Mouse (Mus musculus): Measurements from ENCODE around the gene Tspan32. TPM values are rescaled to one million over a fixed set of nuclear protein-coding genes. Genes with fewer than 3 reads are reported as not detected.

Gene Tspan32
- 100 to 1,000 TPM; 427 to 525 TPM for polyA plus RNA-seq (2017; shearing (Covaris generic))

DNA sequence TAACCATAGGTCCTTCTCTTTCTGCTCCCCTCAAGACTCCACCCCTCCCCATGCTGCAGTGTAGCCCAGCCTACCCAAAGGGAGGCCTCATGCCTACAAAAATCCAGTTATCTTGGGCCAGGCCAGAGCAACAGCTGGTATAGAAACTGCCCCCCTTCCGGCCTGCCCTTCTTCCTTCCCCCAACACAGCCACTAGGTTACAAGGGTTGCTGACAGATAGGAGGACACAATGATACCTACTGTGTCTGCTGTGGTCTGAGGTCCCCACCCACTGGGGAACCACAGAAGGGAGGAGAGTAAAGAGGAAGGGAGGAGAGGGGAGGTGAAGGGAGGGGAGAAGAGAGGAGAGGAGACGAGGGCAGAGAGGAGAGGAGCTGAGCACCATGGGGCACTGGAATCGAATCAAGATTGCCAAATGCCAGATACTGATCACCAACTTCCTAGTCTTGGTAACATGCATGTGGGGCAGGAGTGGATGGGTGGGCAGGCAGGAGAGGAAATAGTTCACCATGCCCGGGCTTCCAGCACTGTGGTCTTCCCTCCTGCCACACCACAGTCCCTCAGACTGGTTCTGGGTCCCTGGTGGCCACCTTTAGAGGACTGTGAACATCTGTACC is at the start of gene Tspan32:
Gene Tspan32 (plus strand): TSS at position 320 of the 617 bp plus-strand sequence.

DNA sequence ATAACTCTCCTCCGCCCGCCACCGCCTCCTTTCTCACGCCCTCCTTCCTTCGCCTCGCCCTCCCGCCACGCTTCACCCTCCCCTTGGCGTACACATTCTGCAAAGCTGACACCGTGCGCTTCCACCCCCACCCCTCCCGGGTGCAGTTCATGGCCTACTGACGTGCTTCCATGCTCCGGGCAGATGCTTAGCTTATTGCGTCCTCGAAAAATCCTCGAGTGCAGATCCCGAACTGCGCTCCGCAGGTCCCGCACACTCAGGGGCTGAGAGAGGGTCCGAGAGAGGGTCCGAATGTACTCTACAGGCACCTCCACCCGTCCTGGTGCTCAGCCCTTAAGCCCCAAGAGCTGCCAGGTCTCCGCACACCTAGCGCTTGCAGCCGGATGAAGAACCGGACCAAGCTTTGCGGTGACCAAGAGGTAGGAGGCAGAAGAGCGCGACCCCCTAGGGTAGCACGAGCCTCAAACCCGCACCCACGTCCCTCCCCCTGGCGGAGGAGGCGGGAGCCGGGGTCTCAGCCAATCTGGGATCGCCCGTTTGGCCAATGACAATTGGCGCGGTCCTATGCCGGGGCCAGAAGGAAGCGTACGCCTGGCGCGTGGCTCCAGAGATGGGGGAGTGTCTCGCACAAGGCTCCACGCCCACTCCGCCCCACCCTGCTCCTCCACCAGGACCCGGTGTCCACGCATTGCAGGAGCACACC is 35.9 kb upstream of the Tspan32 start, which contains the start of gene Ascl2:
Gene Ascl2 (minus strand): TSS at position 456 of the 703 bp plus-strand sequence.

DNA sequence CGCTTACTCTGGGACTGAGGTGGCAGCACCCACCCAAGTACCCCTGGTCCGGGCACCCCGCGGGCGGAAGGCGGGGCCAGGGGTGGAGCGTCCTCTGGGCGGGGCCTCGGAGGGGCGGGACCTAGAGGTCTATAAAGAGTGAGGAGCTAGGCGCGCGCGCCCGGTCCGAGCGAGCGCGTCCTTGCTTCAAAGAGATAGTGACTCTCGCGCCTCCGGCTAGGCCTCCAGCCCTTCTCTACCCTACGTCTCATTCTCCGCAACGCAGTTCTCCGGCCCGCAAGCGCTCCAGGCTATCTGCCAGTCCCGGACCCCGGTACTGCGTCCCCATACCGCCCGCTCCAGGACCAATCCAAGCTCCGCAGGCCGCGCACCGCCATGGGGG is 47.8 kb downstream of the Tspan32 start, which contains the start of gene Cd81:
Gene Cd81 (plus strand): TSS at position 114 of the 382 bp plus-strand sequence.

DNA sequence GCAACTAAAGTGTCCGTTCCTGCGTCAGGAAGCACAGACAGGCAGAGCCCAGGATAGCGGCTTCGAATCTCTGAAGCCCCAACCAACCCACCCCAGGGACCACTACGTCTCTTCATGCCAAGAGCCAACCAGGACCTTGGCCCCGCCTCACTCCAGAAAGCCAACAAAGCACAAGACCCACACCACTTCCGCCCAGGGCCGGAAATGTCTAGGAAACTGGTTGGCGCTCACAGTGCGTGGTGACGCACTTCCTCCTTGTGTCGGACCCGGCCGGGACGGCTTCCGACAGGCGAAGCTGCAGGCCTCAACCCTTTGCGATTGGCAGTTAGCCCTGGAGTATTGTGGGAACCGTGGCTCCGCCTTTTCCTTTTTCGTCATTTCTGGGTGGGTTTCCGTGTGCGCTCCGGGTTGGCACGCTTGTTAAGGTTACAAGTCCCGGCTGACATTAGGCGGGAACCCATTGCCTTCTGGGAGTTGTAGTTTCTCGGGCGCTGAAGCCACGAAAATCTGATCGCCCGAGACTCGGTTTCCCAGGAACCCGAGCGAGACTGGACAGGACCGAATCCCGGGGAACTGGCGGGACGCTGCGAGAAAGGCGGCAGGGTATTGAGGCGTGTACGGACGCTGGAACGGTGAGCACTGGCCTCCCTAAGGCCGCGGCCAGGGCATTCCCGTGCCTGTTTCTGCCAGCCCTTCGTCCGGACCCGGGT is 64.2 kb downstream of the Tspan32 start, which contains the start of gene Tssc4:
Gene Tssc4 (plus strand): TSS at position 368 of the 710 bp plus-strand sequence.

Other genes starting within 250 kb of the Tspan32 start
- gene Th, start 73.9 kb upstream of the Tspan32 start, polyA plus RNA-seq (2017; shearing (Covaris generic)), result not detected
- gene Ascl2, start 35.8 kb upstream of the Tspan32 start, polyA plus RNA-seq (2017; shearing (Covaris generic)), result 1 to 10 TPM in 1 of 2 experiments, not detected in 1; 1.7 TPM
- 100 to 1,000 TPM in 1 of 2 experiments, 10 to 100 TPM in 1; 99.7 to 237 TPM for gene Cd81, start 47.7 kb downstream of the Tspan32 start, polyA plus RNA-seq (2017; shearing (Covaris generic))
- 10 to 100 TPM; 40.6 to 41.4 TPM for gene Tssc4, start 64.2 kb downstream of the Tspan32 start, polyA plus RNA-seq (2017; shearing (Covaris generic))
- under 1 TPM; 0.34 to 0.72 TPM for gene Trpm5, start 89.6 kb downstream of the Tspan32 start, polyA plus RNA-seq (2017; shearing (Covaris generic))
- gene Kcnq1, start 101.3 kb downstream of the Tspan32 start, polyA plus RNA-seq (2017; shearing (Covaris generic)), result not detected

All from inflammation-experienced regulatory T-cells (primary cell).